Mouse (Mus musculus): ENCODE measurements at regions not wholly inside any gene's neighbourhood (a gene's known extent, or its start where the extent isn't known, plus 50 kb on each side); places are given as distances from the start of the nearest gene placed in this dataset.

- DNase-seq (ENCODE audit: low spot score) (peak; percentile 60), ATAC-seq (replicated peaks; ENCODE audit: low FRiP score) (peak; percentile 77)
- H3K9me3 ChIP-seq (ENCODE audit: control insufficient read depth, low read length), result no peaks in the 10 kb centered on the region
- 35% methylated on average over 7 of the region's 7 CpGs for WGBS
- H3K27me3 ChIP-seq (ENCODE audit: control insufficient read depth, insufficient read depth, low read length), result no peaks in the 10 kb centered on the region
- H3K4me3 ChIP-seq (ENCODE audit: low read depth, low read length), result no peak overlapping the region
- no peaks in the 10 kb centered on the region for H3K4me1 ChIP-seq (replicated peaks; ENCODE audit: control insufficient read depth, insufficient read depth, low read length)
- no peak overlapping the region for H3K27ac ChIP-seq (ENCODE audit: low read depth, low read length)
- H3K36me3 ChIP-seq (ENCODE audit: control insufficient read depth, insufficient read depth, low read length), result no peaks in the 10 kb centered on the region
- H3K9ac ChIP-seq (ENCODE audit: low read length), result no peak overlapping the region
- H3K4me2 ChIP-seq (ENCODE audit: low read depth, low read length, severe bottlenecking), result no peak overlapping the region
Observed at GRCm38 (mm10) chr7:134550221-134550809, 120.1 kb upstream of the Dock1 start.

- H3K27ac ChIP-seq (ENCODE audit: low read depth, low read length), result no peak overlapping the region
- H3K9me3 ChIP-seq (ENCODE audit: control insufficient read depth, low read length), result no peaks in the 10 kb centered on the region
- no peak overlapping the region for H3K4me3 ChIP-seq (ENCODE audit: low read depth, low read length)
- H3K4me2 ChIP-seq (ENCODE audit: low read depth, low read length, severe bottlenecking), result no peak overlapping the region
- WGBS, result 86% methylated on average over 6 of the region's 6 CpGs
- no peaks in the 10 kb centered on the region for H3K27me3 ChIP-seq (ENCODE audit: control insufficient read depth, insufficient read depth, low read length)
- no peaks in the 10 kb centered on the region for H3K36me3 ChIP-seq (ENCODE audit: control insufficient read depth, insufficient read depth, low read length)
- H3K9ac ChIP-seq (ENCODE audit: low read length), result no peak overlapping the region
- H3K4me1 ChIP-seq (replicated peaks; ENCODE audit: control insufficient read depth, insufficient read depth, low read length), result no peaks in the 10 kb centered on the region
- DNase-seq (ENCODE audit: low spot score) (no peak), ATAC-seq (replicated peaks; ENCODE audit: low FRiP score) (no peak)
Observed at GRCm38 (mm10) chr7:134552051-134552451, 118.4 kb upstream of the Dock1 start.

- no peak overlapping the region for H3K4me2 ChIP-seq (ENCODE audit: low read depth, low read length, severe bottlenecking)
- H3K27me3 ChIP-seq (ENCODE audit: control insufficient read depth, insufficient read depth, low read length), result no peaks in the 10 kb centered on the region
- WGBS, result 73% methylated on average over 4 of the region's 4 CpGs
- no peaks in the 10 kb centered on the region for H3K4me1 ChIP-seq (replicated peaks; ENCODE audit: control insufficient read depth, insufficient read depth, low read length)
- H3K27ac ChIP-seq (ENCODE audit: low read depth, low read length), result no peak overlapping the region
- no peak overlapping the region for H3K4me3 ChIP-seq (ENCODE audit: low read depth, low read length)
- H3K9me3 ChIP-seq (ENCODE audit: control insufficient read depth, low read length), result no peaks in the 10 kb centered on the region
- ATAC-seq (replicated peaks; ENCODE audit: low FRiP score) (no peak), DNase-seq (ENCODE audit: low spot score) (no peak)
- H3K36me3 ChIP-seq (ENCODE audit: control insufficient read depth, insufficient read depth, low read length), result no peaks in the 10 kb centered on the region
- H3K9ac ChIP-seq (ENCODE audit: low read length), result no peak overlapping the region
Observed at GRCm38 (mm10) chr7:134556061-134556460, 114.4 kb upstream of the Dock1 start.

GRCm38 (mm10) chr7:134566322-134566721, 104.1 kb upstream of the Dock1 start:
- Histone ChIP-seq H3K9ac (ENCODE audit: low read length) (no peak overlapping the region), H3K4me2 (ENCODE audit: low read depth, low read length, severe bottlenecking) (no peak overlapping the region), H3K4me3 (ENCODE audit: low read depth, low read length) (no peak overlapping the region), H3K27me3 (ENCODE audit: control insufficient read depth, insufficient read depth, low read length) (no peaks in the 10 kb centered on the region), H3K36me3 (ENCODE audit: control insufficient read depth, insufficient read depth, low read length) (no peaks in the 10 kb centered on the region), H3K27ac (ENCODE audit: low read depth, low read length) (no peak overlapping the region), H3K4me1 (replicated peaks; ENCODE audit: control insufficient read depth, insufficient read depth, low read length) (no peaks in the 10 kb centered on the region), H3K9me3 (ENCODE audit: control insufficient read depth, low read length) (no peaks in the 10 kb centered on the region)
- DNase-seq (ENCODE audit: low spot score) (peak; percentile 76), ATAC-seq (replicated peaks; ENCODE audit: low FRiP score) (no peak)
- 83% methylated on average over 5 of the region's 5 CpGs for WGBS

GRCm38 (mm10) chr7:134569247-134569646, 101.2 kb upstream of the Dock1 start:
- no peaks in the 10 kb centered on the region for H3K4me1 ChIP-seq (replicated peaks; ENCODE audit: control insufficient read depth, insufficient read depth, low read length)
- H3K4me3 ChIP-seq (ENCODE audit: low read depth, low read length), result no peak overlapping the region
- no peaks in the 10 kb centered on the region for H3K27me3 ChIP-seq (ENCODE audit: control insufficient read depth, insufficient read depth, low read length)
- no peaks in the 10 kb centered on the region for H3K9me3 ChIP-seq (ENCODE audit: control insufficient read depth, low read length)
- H3K4me2 ChIP-seq (ENCODE audit: low read depth, low read length, severe bottlenecking), result no peak overlapping the region
- 88% methylated on average over 3 of the region's 3 CpGs for WGBS
- no peak for ATAC-seq (replicated peaks; ENCODE audit: low FRiP score)
- H3K9ac ChIP-seq (ENCODE audit: low read length), result no peak overlapping the region
- no peak overlapping the region for H3K27ac ChIP-seq (ENCODE audit: low read depth, low read length)
- H3K36me3 ChIP-seq (ENCODE audit: control insufficient read depth, insufficient read depth, low read length), result no peaks in the 10 kb centered on the region
- DNase-seq (ENCODE audit: low spot score), result no peak

- Histone ChIP-seq H3K4me2 (ENCODE audit: low read depth, low read length, severe bottlenecking) (no peak overlapping the region), H3K9me3 (ENCODE audit: control insufficient read depth, low read length) (no peaks in the 10 kb centered on the region), H3K9ac (ENCODE audit: low read length) (no peak overlapping the region), H3K4me3 (ENCODE audit: low read depth, low read length) (no peak overlapping the region), H3K27me3 (ENCODE audit: control insufficient read depth, insufficient read depth, low read length) (no peaks in the 10 kb centered on the region), H3K27ac (ENCODE audit: low read depth, low read length) (no peak overlapping the region), H3K36me3 (ENCODE audit: control insufficient read depth, insufficient read depth, low read length) (no peaks in the 10 kb centered on the region), H3K4me1 (replicated peaks; ENCODE audit: control insufficient read depth, insufficient read depth, low read length) (no peaks in the 10 kb centered on the region)
- DNase-seq (ENCODE audit: low spot score) (no peak), ATAC-seq (replicated peaks; ENCODE audit: low FRiP score) (no peak)
- 90% methylated on average over 5 of the region's 5 CpGs for WGBS
Observed at GRCm38 (mm10) chr7:134570176-134570810, 100.2 kb upstream of the Dock1 start.

GRCm38 (mm10) chr7:134581746-134582145, 88.7 kb upstream of the Dock1 start:
- ATAC-seq (replicated peaks; ENCODE audit: low FRiP score) (no peak), DNase-seq (ENCODE audit: low spot score) (no peak)
- Histone ChIP-seq H3K36me3 (ENCODE audit: control insufficient read depth, insufficient read depth, low read length) (no peaks in the 10 kb centered on the region), H3K27me3 (ENCODE audit: control insufficient read depth, insufficient read depth, low read length) (no peaks in the 10 kb centered on the region), H3K9ac (ENCODE audit: low read length) (no peak overlapping the region), H3K4me2 (ENCODE audit: low read depth, low read length, severe bottlenecking) (no peak overlapping the region), H3K27ac (ENCODE audit: low read depth, low read length) (no peak overlapping the region), H3K4me1 (replicated peaks; ENCODE audit: control insufficient read depth, insufficient read depth, low read length) (no peaks in the 10 kb centered on the region), H3K9me3 (ENCODE audit: control insufficient read depth, low read length) (no peaks in the 10 kb centered on the region), H3K4me3 (ENCODE audit: low read depth, low read length) (no peak overlapping the region)

- Histone ChIP-seq H3K9me3 (ENCODE audit: control insufficient read depth, low read length) (no peaks in the 10 kb centered on the region), H3K36me3 (ENCODE audit: control insufficient read depth, insufficient read depth, low read length) (no peaks in the 10 kb centered on the region), H3K27ac (ENCODE audit: low read depth, low read length) (no peak overlapping the region), H3K4me2 (ENCODE audit: low read depth, low read length, severe bottlenecking) (no peak overlapping the region), H3K4me3 (ENCODE audit: low read depth, low read length) (no peak overlapping the region), H3K9ac (ENCODE audit: low read length) (no peak overlapping the region), H3K4me1 (replicated peaks; ENCODE audit: control insufficient read depth, insufficient read depth, low read length) (no peaks in the 10 kb centered on the region), H3K27me3 (ENCODE audit: control insufficient read depth, insufficient read depth, low read length) (no peaks in the 10 kb centered on the region)
- WGBS, result 88% methylated on average over 5 of the region's 5 CpGs
- no peak for ATAC-seq (replicated peaks; ENCODE audit: low FRiP score)
- no peak for DNase-seq (ENCODE audit: low spot score)
Observed at GRCm38 (mm10) chr7:134585478-134585877, 85.0 kb upstream of the Dock1 start.

GRCm38 (mm10) chr7:134586990-134587389, 83.5 kb upstream of the Dock1 start:
- H3K27ac ChIP-seq (ENCODE audit: low read depth, low read length), result no peak overlapping the region
- no peaks in the 10 kb centered on the region for H3K36me3 ChIP-seq (ENCODE audit: control insufficient read depth, insufficient read depth, low read length)
- WGBS, result 97% methylated on average over 6 of the region's 6 CpGs
- no peak for DNase-seq (ENCODE audit: low spot score)
- ATAC-seq (replicated peaks; ENCODE audit: low FRiP score), result no peak
- H3K4me2 ChIP-seq (ENCODE audit: low read depth, low read length, severe bottlenecking), result no peak overlapping the region
- H3K9ac ChIP-seq (ENCODE audit: low read length), result no peak overlapping the region
- H3K27me3 ChIP-seq (ENCODE audit: control insufficient read depth, insufficient read depth, low read length), result no peaks in the 10 kb centered on the region
- H3K4me3 ChIP-seq (ENCODE audit: low read depth, low read length), result no peak overlapping the region
- no peaks in the 10 kb centered on the region for H3K9me3 ChIP-seq (ENCODE audit: control insufficient read depth, low read length)
- no peaks in the 10 kb centered on the region for H3K4me1 ChIP-seq (replicated peaks; ENCODE audit: control insufficient read depth, insufficient read depth, low read length)

Data from forebrain, embryonic 11.5 days (tissue).